ENCODE assay signal across 8 mouse cellular contexts in the genomic region with DNA sequence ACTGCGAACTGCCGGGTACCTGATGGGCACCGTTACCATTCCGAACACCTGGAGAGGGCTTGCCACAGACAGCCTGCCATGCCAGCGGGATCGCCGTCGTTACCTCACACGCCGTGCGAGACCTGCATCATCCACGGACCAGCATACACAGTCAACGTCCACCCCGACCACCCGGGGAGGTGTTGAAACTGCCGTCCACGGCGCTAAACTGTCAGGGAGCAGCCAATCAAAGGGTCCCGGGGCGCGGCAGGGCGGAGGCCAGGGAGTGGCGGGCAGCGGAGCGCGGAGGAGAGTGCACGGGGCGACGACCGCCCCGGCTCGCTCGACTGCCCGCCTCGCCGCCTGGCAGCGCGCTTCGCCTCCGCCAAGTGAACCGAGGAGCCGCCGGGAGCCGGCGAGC. TPM values are rescaled to one million over a fixed set of nuclear protein-coding genes. Genes with fewer than 3 reads are reported as not detected.
A peak's percentile ranks its signal among the peaks of the same experiment; 100 is the strongest.
DNase-seq lines count a peak whose midpoint lies in the region; ATAC-seq and TF ChIP-seq lines count a peak whose summit lies in the region.

No protein-coding gene starts in this region.

- TF ChIP-seq POLR2A in cortical plate, adult 2 months (IDR thresholded peaks at IDR 0.05; ENCODE audit: extremely low read depth, insufficient read depth, low read length): no peak
- no peak for TF ChIP-seq POLR2A in limb, embryonic 14.5 days (IDR thresholded peaks at IDR 0.05; ENCODE audit: borderline replicate concordance, extremely low read depth, insufficient read depth, insufficient read length)
- no peak for TF ChIP-seq POLR2A in spleen, adult 2 months (IDR thresholded peaks at IDR 0.05; ENCODE audit: low read depth, low read length)

- peak overlapping the region; percentile 95 for H3K4me2 ChIP-seq in hindbrain, postnatal 0 days (ENCODE audit: low read depth, low read length)
- peak overlapping the region; percentile 88 for H3K4me2 ChIP-seq in limb, embryonic 14.5 days (replicated peaks; ENCODE audit: low read depth, low read length, severe bottlenecking)
- H3K4me2 ChIP-seq in midbrain, embryonic 14.5 days (ENCODE audit: low read length): peak overlapping the region; percentile 81

- no peak for TF ChIP-seq CTCF in layer of hippocampus, adult 2 months (conservative IDR thresholded peaks at IDR 0.05)
- TF ChIP-seq CTCF in cortical plate, adult 2 months (IDR thresholded peaks at IDR 0.05; ENCODE audit: extremely low read depth, insufficient read depth, low read length): no peak
- TF ChIP-seq CTCF in hindbrain, postnatal 0 days (IDR thresholded peaks at IDR 0.05; ENCODE audit: low read depth): no peak
- no peak for TF ChIP-seq CTCF in spleen, adult 2 months (IDR thresholded peaks at IDR 0.05; ENCODE audit: extremely low read depth, insufficient read depth, insufficient read length, insufficient replicate concordance)

- H3K9ac ChIP-seq in hindbrain, postnatal 0 days (replicated peaks; ENCODE audit: low read length): peak overlapping the region; percentile 84
- peak overlapping the region; percentile 70 for H3K9ac ChIP-seq in limb, embryonic 14.5 days (ENCODE audit: low read depth, low read length, severe bottlenecking)
- peak overlapping the region; percentile 76 for H3K9ac ChIP-seq in midbrain, embryonic 14.5 days (replicated peaks; ENCODE audit: low read length)

- ATAC-seq in hindbrain, postnatal 0 days: peak; percentile 70
- peak; percentile 80 for ATAC-seq in limb, embryonic 14.5 days (ENCODE audit: low FRiP score, low read depth)
- ATAC-seq in midbrain, embryonic 14.5 days (ENCODE audit: low FRiP score, low TSS enrichment): peak; percentile 76

- DNase-seq in layer of hippocampus, adult 2 months (ENCODE audit: low spot score in 2 of 2): peak in 1 of 2 experiments; percentile 29
- no peak for DNase-seq in layer of hippocampus, postnatal 14 days (ENCODE audit: low spot score in 2 of 2)
- peak; percentile 53 for DNase-seq in gastrocnemius, postnatal 10 days
- peak; percentile 49 for DNase-seq in hindbrain, postnatal 0 days (ENCODE audit: low spot score)
- DNase-seq in limb, embryonic 14.5 days (ENCODE audit: low spot score): no peak
- DNase-seq in midbrain, embryonic 14.5 days: peak; percentile 67
- DNase-seq in spleen, adult 2 months (ENCODE audit: low read depth in 1 of 2, low spot score in 2 of 2): peak; percentile 21 to 66

- H3K4me3 ChIP-seq in layer of hippocampus, adult 2 months: peak overlapping the region; percentile 66
- H3K4me3 ChIP-seq in cortical plate, adult 2 months (ENCODE audit: insufficient read depth, low read length): peak overlapping the region; percentile 73
- H3K4me3 ChIP-seq in hindbrain, postnatal 0 days (ENCODE audit: low read length): peak overlapping the region; percentile 83
- H3K4me3 ChIP-seq in limb, embryonic 14.5 days (replicated peaks; ENCODE audit: low read length): peak overlapping the region; percentile 74
- H3K4me3 ChIP-seq in midbrain, embryonic 14.5 days (replicated peaks; ENCODE audit: low read depth, low read length): peak overlapping the region; percentile 76
- peak overlapping the region; percentile 65 for H3K4me3 ChIP-seq in spleen, adult 2 months (ENCODE audit: extremely low read depth, insufficient read depth, insufficient read length)

- H3K9me3 ChIP-seq in hindbrain, postnatal 0 days (ENCODE audit: low read length): no peaks in the 10 kb centered on the region
- no peaks in the 10 kb centered on the region for H3K9me3 ChIP-seq in limb, embryonic 14.5 days (ENCODE audit: control insufficient read depth, low read length)
- no peaks in the 10 kb centered on the region for H3K9me3 ChIP-seq in midbrain, embryonic 14.5 days (ENCODE audit: control insufficient read depth, low read length)

- no peaks in the 10 kb centered on the region for H3K27me3 ChIP-seq in hindbrain, postnatal 0 days (ENCODE audit: insufficient read depth, low read length)
- no peaks in the 10 kb centered on the region for H3K27me3 ChIP-seq in limb, embryonic 14.5 days (ENCODE audit: control insufficient read depth, insufficient read depth, low read length)
- no peaks in the 10 kb centered on the region for H3K27me3 ChIP-seq in midbrain, embryonic 14.5 days (ENCODE audit: control insufficient read depth, insufficient read depth, low read length)
- H3K27me3 ChIP-seq in spleen, adult 2 months (ENCODE audit: control insufficient read depth, insufficient read depth, low read length): no peaks in the 10 kb centered on the region

- H3K4me1 ChIP-seq in cortical plate, adult 2 months (ENCODE audit: control insufficient read depth, insufficient read depth, low read length): peaks cover 6% of the 10 kb centered on the region
- H3K4me1 ChIP-seq in hindbrain, postnatal 0 days (ENCODE audit: insufficient read depth, low read length): peaks cover 13% of the 10 kb centered on the region
- peaks cover 6% of the 10 kb centered on the region for H3K4me1 ChIP-seq in limb, embryonic 14.5 days (ENCODE audit: control insufficient read depth, insufficient read depth, low read length)
- peaks cover 18% of the 10 kb centered on the region for H3K4me1 ChIP-seq in midbrain, embryonic 14.5 days (ENCODE audit: control insufficient read depth, insufficient read depth, low read length)
- peaks cover 9% of the 10 kb centered on the region for H3K4me1 ChIP-seq in spleen, adult 2 months (ENCODE audit: control insufficient read depth, insufficient read depth, insufficient read length)

- no peaks in the 10 kb centered on the region for H3K36me3 ChIP-seq in hindbrain, postnatal 0 days (ENCODE audit: insufficient read depth, low read length)
- no peaks in the 10 kb centered on the region for H3K36me3 ChIP-seq in limb, embryonic 14.5 days (ENCODE audit: control insufficient read depth, insufficient read depth, low read length)
- no peaks in the 10 kb centered on the region for H3K36me3 ChIP-seq in midbrain, embryonic 14.5 days (ENCODE audit: control insufficient read depth, insufficient read depth, low read length)
- H3K36me3 ChIP-seq in spleen, adult 2 months (ENCODE audit: control insufficient read depth, insufficient read depth, low read length): no peaks in the 10 kb centered on the region; the same call in 1 of the 2 replicates

- H3K27ac ChIP-seq in layer of hippocampus, adult 2 months: peak overlapping the region; percentile 91
- H3K27ac ChIP-seq in cortical plate, adult 2 months (ENCODE audit: insufficient read depth, low read length): peak overlapping the region; percentile 86
- H3K27ac ChIP-seq in hindbrain, postnatal 0 days: peak overlapping the region; percentile 80
- no peak overlapping the region for H3K27ac ChIP-seq in limb, embryonic 14.5 days (replicated peaks; ENCODE audit: low read depth, low read length)
- H3K27ac ChIP-seq in midbrain, embryonic 14.5 days (replicated peaks; ENCODE audit: low read depth, low read length): peak overlapping the region; percentile 88
- H3K27ac ChIP-seq in spleen, adult 2 months (ENCODE audit: insufficient read depth, low read length): peak overlapping the region; percentile 47

- WGBS in hindbrain, postnatal 0 days: under 1% methylated on average over 22 of the region's 45 CpGs
- 0% methylated on average over 31 of the region's 45 CpGs for WGBS in limb, embryonic 14.5 days
- WGBS in midbrain, embryonic 14.5 days: under 1% methylated on average over 44 of the region's 45 CpGs
- WGBS in spleen, adult 2 months: under 1% methylated on average over 43 of the region's 45 CpGs

RNA-seq across cellular contexts. Expression of gene Agtpbp1, which starts 28.4 kb away (rescaled TPM):
- 100 to 1,000 TPM; 374 to 406 TPM for total RNA-seq in layer of hippocampus, adult 2 months (2021)
- total RNA-seq in layer of hippocampus, postnatal 14 days (2021): 100 to 1,000 TPM; 347 to 349 TPM
- polyA plus RNA-seq in cortical plate, adult 2 months (2012; rRNA removed): 105 and 106 TPM in 2 replicates
- 10 to 100 TPM; 29.9 to 33.6 TPM for total RNA-seq in gastrocnemius, postnatal 10 days (2021)
- 107 and 128 TPM in 2 replicates for total RNA-seq in hindbrain, postnatal 0 days (2014; rRNA removed)
- 65.6 and 72.1 TPM in 2 replicates for polyA plus RNA-seq in hindbrain, postnatal 0 days (2015; fragmentation: Nextera tagmentation; extraction: Ambion mirVana)
- polyA plus RNA-seq in limb, embryonic 14.5 days (2012; rRNA removed): 13.7 and 13.9 TPM in 2 replicates
- 16.5 and 16.8 TPM in 2 replicates for polyA plus RNA-seq in limb, embryonic 14.5 days (2014; fragmentation: Nextera tagmentation; extraction: Ambion mirVana)
- 82.6 and 84.2 TPM in 2 replicates for polyA plus RNA-seq in midbrain, embryonic 14.5 days (2014; fragmentation: Nextera tagmentation; extraction: Ambion mirVana)
- 5.1 and 5.4 TPM in 2 replicates for polyA plus RNA-seq in spleen, adult 2 months (2012; rRNA removed)

RNA-seq across cellular contexts. Expression of gene Naa35, which starts 28.4 kb away (rescaled TPM):
- total RNA-seq in layer of hippocampus, adult 2 months (2021): 10 to 100 TPM; 88.5 to 98.8 TPM
- 10 to 100 TPM; 85.8 to 92.9 TPM for total RNA-seq in layer of hippocampus, postnatal 14 days (2021)
- 78.4 and 79.8 TPM in 2 replicates for polyA plus RNA-seq in cortical plate, adult 2 months (2012; rRNA removed)
- 10 to 100 TPM; 27.7 to 34.8 TPM for total RNA-seq in gastrocnemius, postnatal 10 days (2021)
- 98.5 and 99.9 TPM in 2 replicates for total RNA-seq in hindbrain, postnatal 0 days (2014; rRNA removed)
- polyA plus RNA-seq in hindbrain, postnatal 0 days (2015; fragmentation: Nextera tagmentation; extraction: Ambion mirVana): 99.6 and 118 TPM in 2 replicates
- polyA plus RNA-seq in limb, embryonic 14.5 days (2012; rRNA removed): 68.5 and 78.2 TPM in 2 replicates
- 88.8 and 91.6 TPM in 2 replicates for polyA plus RNA-seq in limb, embryonic 14.5 days (2014; fragmentation: Nextera tagmentation; extraction: Ambion mirVana)
- 153 and 173 TPM in 2 replicates for polyA plus RNA-seq in midbrain, embryonic 14.5 days (2014; fragmentation: Nextera tagmentation; extraction: Ambion mirVana)
- polyA plus RNA-seq in spleen, adult 2 months (2012; rRNA removed): 11.7 and 16.2 TPM in 2 replicates

Comparison
In these comparisons a context has a peak if more than half of its experiments do, and no peak if none do; other contexts are left out.
1. DNase-seq: peak in gastrocnemius, postnatal 10 days (single experiment), hindbrain, postnatal 0 days (single experiment), midbrain, embryonic 14.5 days (single experiment) and spleen, adult 2 months (2 of 2); none in layer of hippocampus, postnatal 14 days (0 of 2) and limb, embryonic 14.5 days (single experiment).
2. Peak in every context shown above with its lines, with median percentiles within 50 percentile points of each other: H3K4me3 ChIP-seq, ATAC-seq, H3K4me2 ChIP-seq and H3K9ac ChIP-seq.